Mouse (Mus musculus): ENCODE measurements at regions not wholly inside any gene's neighbourhood (a gene's known extent, or its start where the extent isn't known, plus 50 kb on each side); places are given as distances from the start of the nearest gene placed in this dataset.

DNA sequence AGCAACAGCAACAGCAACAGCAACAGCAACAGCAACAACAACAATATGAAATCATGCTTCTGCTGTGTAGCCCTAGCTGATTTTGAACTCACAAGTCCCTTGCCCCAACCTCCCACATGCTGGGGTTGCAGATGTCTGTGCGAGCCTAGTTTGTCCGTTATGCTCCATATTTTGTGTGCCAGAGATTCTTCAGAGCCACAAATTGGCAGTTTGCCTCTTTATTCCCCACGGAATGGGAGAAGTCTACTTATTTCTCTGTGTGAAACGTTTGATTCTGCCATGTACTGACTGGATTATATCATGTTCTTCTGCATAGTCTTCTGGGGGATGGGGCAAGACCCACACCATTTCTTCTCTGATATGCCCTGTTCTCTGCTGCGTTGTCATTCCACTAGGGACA, 64.5 kb upstream of the Myocd start:
- H3K9ac ChIP-seq (replicated peaks) = no peak overlapping the region
- no peaks in the 10 kb centered on the region for H3K9me3 ChIP-seq (ENCODE audit: low read length)
- no peaks in the 10 kb centered on the region for H3K4me1 ChIP-seq (ENCODE audit: insufficient read depth)
- no peak overlapping the region for H3K4me2 ChIP-seq (ENCODE audit: low read depth, low read length)
- H3K27ac ChIP-seq (ENCODE audit: low read depth) = no peak overlapping the region
- no peak for ATAC-seq
- no peak for TF ChIP-seq CTCF (IDR thresholded peaks at IDR 0.05; ENCODE audit: low read depth)
- TF ChIP-seq EP300 (IDR thresholded peaks at IDR 0.05; ENCODE audit: low read depth) = no peak
- no peaks in the 10 kb centered on the region for H3K36me3 ChIP-seq (replicated peaks; ENCODE audit: insufficient read depth, low read length)
- no peak overlapping the region for H3K4me3 ChIP-seq (ENCODE audit: low read depth, low read length)
- H3K27me3 ChIP-seq (ENCODE audit: insufficient read depth, low read length) = no peaks in the 10 kb centered on the region
- 51% methylated on average over 5 of the region's 5 CpGs for WGBS (ENCODE audit: insufficient replicate concordance)
- DNase-seq = no peak

DNA sequence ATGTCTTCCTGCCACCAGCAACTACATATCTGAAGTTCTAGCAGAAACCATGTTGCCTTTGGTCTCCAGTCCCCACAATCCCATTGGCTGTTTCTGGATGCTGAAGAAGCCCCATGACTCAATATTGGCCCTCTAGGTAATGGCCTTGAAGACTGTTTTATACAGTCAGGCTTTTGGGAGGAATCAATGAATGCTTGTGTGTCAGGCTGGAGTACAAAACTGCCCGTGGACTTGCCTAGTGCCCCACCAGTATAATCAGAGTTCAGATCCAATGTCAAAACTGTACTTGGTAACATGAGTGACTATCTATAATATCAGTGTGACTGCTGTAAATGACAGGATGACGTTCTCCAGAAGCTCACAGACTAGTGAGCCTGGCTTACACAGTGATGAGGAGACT, 63.3 kb upstream of the Myocd start:
- H3K4me3 ChIP-seq (ENCODE audit: low read depth, low read length) = no peak overlapping the region
- H3K4me1 ChIP-seq (ENCODE audit: insufficient read depth) = no peaks in the 10 kb centered on the region
- no peaks in the 10 kb centered on the region for H3K27me3 ChIP-seq (ENCODE audit: insufficient read depth, low read length)
- no peak overlapping the region for H3K27ac ChIP-seq (ENCODE audit: low read depth)
- H3K9me3 ChIP-seq (ENCODE audit: low read length) = no peaks in the 10 kb centered on the region
- ATAC-seq (no peak), DNase-seq (no peak)
- H3K4me2 ChIP-seq (ENCODE audit: low read depth, low read length) = no peak overlapping the region
- WGBS (ENCODE audit: insufficient replicate concordance) = 67% methylated on average over 2 of the region's 2 CpGs
- TF ChIP-seq CTCF (IDR thresholded peaks at IDR 0.05; ENCODE audit: low read depth) (no peak), EP300 (IDR thresholded peaks at IDR 0.05; ENCODE audit: low read depth) (no peak)
- H3K9ac ChIP-seq (replicated peaks) = no peak overlapping the region
- no peaks in the 10 kb centered on the region for H3K36me3 ChIP-seq (replicated peaks; ENCODE audit: insufficient read depth, low read length)

DNA sequence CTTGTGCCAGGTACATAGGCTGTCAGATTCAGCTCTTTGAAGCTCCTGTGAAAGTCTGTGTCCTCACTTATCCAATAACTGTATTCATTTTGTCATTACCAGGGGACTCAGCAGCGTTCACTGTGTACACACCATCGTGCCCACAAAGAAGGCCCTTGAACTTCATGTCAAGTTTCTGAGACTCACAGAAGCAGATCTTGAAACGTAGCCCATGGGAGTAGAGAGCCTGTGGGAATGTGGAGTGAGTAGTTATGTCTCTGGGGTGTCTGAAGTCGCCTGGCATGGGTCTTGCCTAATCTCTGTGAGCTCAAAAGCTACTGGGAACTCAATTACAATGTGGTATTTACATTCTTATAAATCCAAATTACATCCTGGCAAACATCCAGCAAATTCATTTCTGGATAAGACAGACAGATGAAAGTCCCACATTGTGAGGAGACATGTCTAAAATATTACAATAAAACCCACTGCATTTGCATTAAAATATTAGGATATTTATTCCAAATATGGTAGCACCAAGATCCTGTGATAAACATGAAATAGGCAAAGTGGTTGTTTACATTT, 53.2 kb upstream of the Myocd start:
- Histone ChIP-seq H3K27ac (ENCODE audit: low read depth) (no peak overlapping the region), H3K4me1 (ENCODE audit: insufficient read depth) (no peaks in the 10 kb centered on the region), H3K9ac (replicated peaks) (no peak overlapping the region), H3K4me2 (ENCODE audit: low read depth, low read length) (no peak overlapping the region), H3K9me3 (ENCODE audit: low read length) (no peaks in the 10 kb centered on the region), H3K27me3 (ENCODE audit: insufficient read depth, low read length) (no peaks in the 10 kb centered on the region), H3K36me3 (replicated peaks; ENCODE audit: insufficient read depth, low read length) (no peaks in the 10 kb centered on the region), H3K4me3 (ENCODE audit: low read depth, low read length) (no peak overlapping the region)
- no peak for ATAC-seq
- 60% methylated on average over 4 of the region's 4 CpGs for WGBS (ENCODE audit: insufficient replicate concordance)
- no peak for TF ChIP-seq EP300 (IDR thresholded peaks at IDR 0.05; ENCODE audit: low read depth)
- TF ChIP-seq CTCF (IDR thresholded peaks at IDR 0.05; ENCODE audit: low read depth) = no peak
- no peak for DNase-seq

Measured in liver, postnatal 0 days (tissue).